ENCODE assay signal across 8 mouse cellular contexts in genomic region chr6:115774501-115774921, GRCm38 (mm10). TPM values are rescaled to one million over a fixed set of nuclear protein-coding genes. Genes with fewer than 3 reads are reported as not detected.
DNase-seq lines count a peak whose midpoint lies in the region; ATAC-seq and TF ChIP-seq lines count a peak whose summit lies in the region.

Gene Cand2 (plus strand): TSS chr6:115774538.

- WGBS in forebrain, embryonic 15.5 days = 1% methylated on average over 26 of the region's 28 CpGs
- whole genome bisulfite sequencing in hindbrain, embryonic 11.5 days = under 1% methylated on average over 24 of the region's 28 CpGs
- WGBS in liver, embryonic 14.5 days (ENCODE audit: insufficient replicate concordance) = under 1% methylated on average over 24 of the region's 28 CpGs
- WGBS in neural tube, embryonic 14.5 days = under 1% methylated on average over 23 of the region's 28 CpGs

- no peak for TF ChIP-seq CTCF in liver, embryonic 14.5 days (IDR thresholded peaks at IDR 0.05; ENCODE audit: low read depth)

- no peaks in the 10 kb centered on the region for H3K27me3 ChIP-seq in forebrain, embryonic 15.5 days
- no peaks in the 10 kb centered on the region for H3K27me3 ChIP-seq in hindbrain, embryonic 11.5 days (ENCODE audit: control insufficient read depth, insufficient read depth, low read length)
- H3K27me3 ChIP-seq in liver, embryonic 14.5 days (ENCODE audit: control insufficient read depth, insufficient read depth, low read length) = no peaks in the 10 kb centered on the region
- no peaks in the 10 kb centered on the region for H3K27me3 ChIP-seq in neural tube, embryonic 14.5 days (ENCODE audit: control insufficient read depth, insufficient read depth, low read length)

- no peaks in the 10 kb centered on the region for H3K9me3 ChIP-seq in forebrain, embryonic 15.5 days
- H3K9me3 ChIP-seq in hindbrain, embryonic 11.5 days (ENCODE audit: control insufficient read depth, low read length) = no peaks in the 10 kb centered on the region
- H3K9me3 ChIP-seq in liver, embryonic 14.5 days (ENCODE audit: control insufficient read depth, low read length) = no peaks in the 10 kb centered on the region
- no peaks in the 10 kb centered on the region for H3K9me3 ChIP-seq in neural tube, embryonic 14.5 days (ENCODE audit: control insufficient read depth, low read length)

- peak; percentile 15 to 51 for DNase-seq in spleen, adult 18-20 months
- DNase-seq in spleen, adult 12 weeks (ENCODE audit: low spot score) = no peak
- DNase-seq in hindbrain, embryonic 11.5 days (ENCODE audit: low spot score) = peak; percentile 86
- DNase-seq in liver, embryonic 14.5 days (ENCODE audit: low read depth in 3 of 3, low spot score in 3 of 3) = no peak
- DNase-seq in frontal cortex, postnatal 36 days (ENCODE audit: low spot score in 2 of 2) = no peak

- peaks cover 4% of the 10 kb centered on the region; the same call in 1 of the 2 replicates for H3K36me3 ChIP-seq in forebrain, embryonic 15.5 days
- H3K36me3 ChIP-seq in hindbrain, embryonic 11.5 days (ENCODE audit: control insufficient read depth, insufficient read depth, low read length) = no peaks in the 10 kb centered on the region
- no peaks in the 10 kb centered on the region for H3K36me3 ChIP-seq in liver, embryonic 14.5 days (replicated peaks; ENCODE audit: control insufficient read depth, insufficient read depth, low read depth)
- H3K36me3 ChIP-seq in neural tube, embryonic 14.5 days (ENCODE audit: control insufficient read depth, insufficient read depth, low read length) = no peaks in the 10 kb centered on the region

- ATAC-seq in forebrain, embryonic 15.5 days (replicated peaks) = peak; percentile 87
- ATAC-seq in hindbrain, embryonic 11.5 days (ENCODE audit: low FRiP score) = peak; percentile 90
- peak; percentile 55 for ATAC-seq in liver, embryonic 14.5 days (ENCODE audit: insufficient read depth)
- peak; percentile 84 for ATAC-seq in neural tube, embryonic 14.5 days (ENCODE audit: low read depth)

- H3K27ac ChIP-seq in brown adipose tissue, adult 24 weeks (replicated peaks; ENCODE audit: low read depth, low read length) = no peak within 1 kb of the TSS
- peak within 1 kb of the TSS; percentile 72 for H3K27ac ChIP-seq in forebrain, embryonic 15.5 days (replicated peaks)
- H3K27ac ChIP-seq in hindbrain, embryonic 11.5 days (ENCODE audit: low read depth, low read length) = peak within 1 kb of the TSS; percentile 43
- no peak within 1 kb of the TSS for H3K27ac ChIP-seq in liver, embryonic 14.5 days
- peak within 1 kb of the TSS; percentile 62 for H3K27ac ChIP-seq in neural tube, embryonic 14.5 days (ENCODE audit: low read depth, low read length)

- H3K4me3 ChIP-seq in brown adipose tissue, adult 24 weeks (ENCODE audit: insufficient read depth, low read depth, low read length) = peak within 1 kb of the TSS; percentile 49
- H3K4me3 ChIP-seq in forebrain, embryonic 15.5 days = peak within 1 kb of the TSS; percentile 87
- H3K4me3 ChIP-seq in hindbrain, embryonic 11.5 days (ENCODE audit: low read depth, low read length) = peak within 1 kb of the TSS; percentile 61
- H3K4me3 ChIP-seq in liver, embryonic 14.5 days (ENCODE audit: insufficient read depth in 1 of 2, low read depth in 2 of 2, low read length in 2 of 2) = peak within 1 kb of the TSS; percentile 67 to 70
- H3K4me3 ChIP-seq in neural tube, embryonic 14.5 days (ENCODE audit: low read depth, low read length) = peak within 1 kb of the TSS; percentile 75

- peak within 1 kb of the TSS; percentile 83 for H3K9ac ChIP-seq in forebrain, embryonic 15.5 days (replicated peaks)
- peak within 1 kb of the TSS; percentile 66 for H3K9ac ChIP-seq in hindbrain, embryonic 11.5 days (ENCODE audit: low read depth, low read length)
- peak within 1 kb of the TSS; percentile 63 for H3K9ac ChIP-seq in liver, embryonic 14.5 days (replicated peaks)
- peak within 1 kb of the TSS; percentile 74 for H3K9ac ChIP-seq in neural tube, embryonic 14.5 days (replicated peaks; ENCODE audit: low read depth, low read length)

- H3K4me1 ChIP-seq in brown adipose tissue, adult 24 weeks (ENCODE audit: control insufficient read depth, insufficient read depth, insufficient read length, low read length) = peaks cover 2% of the 10 kb centered on the region; the same call in 1 of the 2 replicates
- peaks cover 30% of the 10 kb centered on the region for H3K4me1 ChIP-seq in forebrain, embryonic 15.5 days
- H3K4me1 ChIP-seq in hindbrain, embryonic 11.5 days (replicated peaks; ENCODE audit: control insufficient read depth, insufficient read depth, low read length) = peaks cover 4% of the 10 kb centered on the region; the same call in 1 of the 2 replicates
- peaks cover 3 to 14% of the 10 kb centered on the region in 2 experiments; a peak in 3 of 4 replicates for H3K4me1 ChIP-seq in liver, embryonic 14.5 days (replicated peaks; ENCODE audit: control insufficient read depth in 2 of 2, insufficient read depth in 2 of 2, low read length in 1 of 2)
- peaks cover 21% of the 10 kb centered on the region for H3K4me1 ChIP-seq in neural tube, embryonic 14.5 days (ENCODE audit: control insufficient read depth, insufficient read depth, low read length)

- peak within 1 kb of the TSS; percentile 66 for H3K4me2 ChIP-seq in forebrain, embryonic 15.5 days (replicated peaks)
- H3K4me2 ChIP-seq in hindbrain, embryonic 11.5 days (replicated peaks; ENCODE audit: low read depth, low read length) = peak within 1 kb of the TSS; percentile 50
- peak within 1 kb of the TSS; percentile 80 for H3K4me2 ChIP-seq in liver, embryonic 14.5 days (ENCODE audit: low read depth)
- peak within 1 kb of the TSS; percentile 91 for H3K4me2 ChIP-seq in neural tube, embryonic 14.5 days (ENCODE audit: low read depth, low read length)

- no peak for TF ChIP-seq EP300 in liver, embryonic 14.5 days (IDR thresholded peaks at IDR 0.05; ENCODE audit: low read depth)

RNA-seq across cellular contexts. Expression of gene Cand2, which starts in this region (rescaled TPM):
- 0.44 and 0.46 TPM in 2 replicates for polyA plus RNA-seq in brown adipose tissue, adult 24 weeks (2012; ENCODE audit: insufficient read depth, insufficient read length, missing spikeins)
- polyA plus RNA-seq in forebrain, embryonic 15.5 days (2015; fragmentation: Nextera tagmentation; extraction: Ambion mirVana) = 17.1 and 19.5 TPM in 2 replicates
- 20.2 and 23.3 TPM in 2 replicates for polyA plus RNA-seq in hindbrain, embryonic 11.5 days (2014; fragmentation: Nextera tagmentation; extraction: Ambion mirVana)
- polyA plus RNA-seq in liver, embryonic 14.5 days (2012; rRNA removed) = 2.4 and 2.8 TPM in 2 replicates
- 1.7 and 2.5 TPM in 2 replicates for polyA plus RNA-seq in liver, embryonic 14.5 days (2014; fragmentation: Nextera tagmentation; extraction: Ambion mirVana)
- polyA plus RNA-seq in neural tube, embryonic 14.5 days (2014; fragmentation: Nextera tagmentation; extraction: Ambion mirVana) = 8.3 and 10.8 TPM in 2 replicates

Comparison
In these comparisons a context has a peak if more than half of its experiments do, and no peak if none do; other contexts are left out.
1. DNase-seq: peak in spleen, adult 18-20 months (2 of 2) and hindbrain, embryonic 11.5 days (single experiment); none in spleen, adult 12 weeks (single experiment), liver, embryonic 14.5 days (0 of 3) and frontal cortex, postnatal 36 days (0 of 2).
2. H3K27ac ChIP-seq: peak in forebrain, embryonic 15.5 days (single experiment), hindbrain, embryonic 11.5 days (single experiment) and neural tube, embryonic 14.5 days (single experiment); none in brown adipose tissue, adult 24 weeks (single experiment) and liver, embryonic 14.5 days (single experiment).
3. Peak in every context shown above with its lines, with median percentiles within 50 percentile points of each other: H3K4me3 ChIP-seq, ATAC-seq, H3K4me2 ChIP-seq and H3K9ac ChIP-seq.